In genomic region chr17:75550771-75551413, GRCm38 (mm10) we compare ENCODE assay signal across 8 mouse cellular contexts. TPM values are rescaled to one million over a fixed set of nuclear protein-coding genes. Genes with fewer than 3 reads are reported as not detected.
DNase-seq lines count a peak whose midpoint lies in the region; ATAC-seq and TF ChIP-seq lines count a peak whose summit lies in the region.

No protein-coding gene starts in this region.

- peaks cover 2% of the 10 kb centered on the region for H3K4me1 ChIP-seq in bone marrow, adult 2 months (ENCODE audit: control insufficient read depth, insufficient read depth, low read length)
- H3K4me1 ChIP-seq in hindbrain, embryonic 12.5 days: peaks cover 14% of the 10 kb centered on the region; the same call in 1 of the 2 replicates
- peaks cover 5% of the 10 kb centered on the region; the same call in 1 of the 2 replicates for H3K4me1 ChIP-seq in liver, embryonic 11.5 days (replicated peaks; ENCODE audit: control insufficient read depth, insufficient read depth, low read length)

- peak; percentile 45 for DNase-seq in kidney, adult 11 months
- DNase-seq in kidney, adult 18-20 months: no peak
- peak; percentile 46 for DNase-seq in liver, embryonic 11.5 days (ENCODE audit: low spot score)
- peak; percentile 14 for DNase-seq in skeletal muscle tissue, adult 2 months (ENCODE audit: low read depth, low spot score)
- DNase-seq in layer of hippocampus, postnatal 36 days: no peak
- DNase-seq in urinary bladder, postnatal 4 days (ENCODE audit: low spot score in 2 of 2): no peak

- H3K27me3 ChIP-seq in hindbrain, embryonic 12.5 days: no peaks in the 10 kb centered on the region
- H3K27me3 ChIP-seq in liver, embryonic 11.5 days (replicated peaks; ENCODE audit: control insufficient read depth, insufficient read depth, low read length): no peaks in the 10 kb centered on the region

- H3K9ac ChIP-seq in hindbrain, embryonic 12.5 days: peak overlapping the region; percentile 84
- H3K9ac ChIP-seq in liver, embryonic 11.5 days (ENCODE audit: low read depth, low read length): peak overlapping the region; percentile 88

- TF ChIP-seq POLR2A in bone marrow, adult 2 months (IDR thresholded peaks at IDR 0.05; ENCODE audit: borderline replicate concordance, control insufficient read depth, low read depth, low read length): 0 out of 2 replicates have a peak, but pooled peaks have one; percentile 18

- ATAC-seq in hindbrain, embryonic 12.5 days (ENCODE audit: low FRiP score): peak; percentile 0; the same call in 1 of the 2 replicates
- peak; percentile 8 for ATAC-seq in liver, embryonic 11.5 days (replicated peaks; ENCODE audit: low FRiP score)

- TF ChIP-seq CTCF in bone marrow, adult 2 months (IDR thresholded peaks at IDR 0.05; ENCODE audit: control insufficient read depth, insufficient read depth, low read length): no peak

- peak overlapping the region; percentile 98 for H3K4me3 ChIP-seq in bone marrow, adult 2 months (replicated peaks; ENCODE audit: control insufficient read depth, low read depth, low read length)
- peak overlapping the region; percentile 80 for H3K4me3 ChIP-seq in hindbrain, embryonic 12.5 days
- peak overlapping the region; percentile 91 for H3K4me3 ChIP-seq in liver, embryonic 11.5 days (ENCODE audit: low read depth, low read length)

- H3K27ac ChIP-seq in bone marrow, adult 2 months (ENCODE audit: control insufficient read depth, insufficient read depth, low read depth, low read length, poor library complexity): no peak overlapping the region
- H3K27ac ChIP-seq in hindbrain, embryonic 12.5 days: no peak overlapping the region
- peak overlapping the region; percentile 71 for H3K27ac ChIP-seq in liver, embryonic 11.5 days (ENCODE audit: low read depth, low read length)

- peaks cover 11% of the 10 kb centered on the region for H3K36me3 ChIP-seq in hindbrain, embryonic 12.5 days
- peaks cover 9% of the 10 kb centered on the region; the same call in 1 of the 2 replicates for H3K36me3 ChIP-seq in liver, embryonic 11.5 days (ENCODE audit: control insufficient read depth, insufficient read depth, low read length)

- peak overlapping the region; percentile 74 for H3K4me2 ChIP-seq in hindbrain, embryonic 12.5 days (replicated peaks)
- peak overlapping the region; percentile 81 for H3K4me2 ChIP-seq in liver, embryonic 11.5 days

- H3K9me3 ChIP-seq in hindbrain, embryonic 12.5 days (replicated peaks): no peaks in the 10 kb centered on the region
- H3K9me3 ChIP-seq in liver, embryonic 11.5 days (ENCODE audit: control insufficient read depth, low read length): no peaks in the 10 kb centered on the region

- 32% methylated on average over 11 of the region's 11 CpGs for WGBS in bone marrow, adult 2 months
- WGBS in hindbrain, embryonic 12.5 days: 38% methylated on average over 11 of the region's 11 CpGs
- 37% methylated on average over 11 of the region's 11 CpGs for WGBS in liver, embryonic 11.5 days

RNA-seq across cellular contexts. Expression of gene Fam98a, which starts 0.9 kb away (rescaled TPM):
- polyA plus RNA-seq in bone marrow, adult 2 months (2011; ENCODE audit: insufficient read depth, insufficient read length, low replicate concordance, missing spikeins): 11.7 and 21.6 TPM in 2 replicates
- polyA plus RNA-seq in hindbrain, embryonic 12.5 days (2016; fragmentation: Nextera tagmentation; extraction: Ambion mirVana): 31.3 and 36.4 TPM in 2 replicates
- 9.5 and 10.4 TPM in 2 replicates for polyA plus RNA-seq in liver, embryonic 11.5 days (2014; fragmentation: Nextera tagmentation; extraction: Ambion mirVana)
- 10 to 100 TPM; 41.7 to 47.2 TPM for total RNA-seq in layer of hippocampus, postnatal 36 days (2021)

Comparison
In these comparisons a context has a peak if more than half of its experiments do, and no peak if none do; other contexts are left out.
1. DNase-seq: peak in kidney, adult 11 months (single experiment), liver, embryonic 11.5 days (single experiment) and skeletal muscle tissue, adult 2 months (single experiment); none in kidney, adult 18-20 months (single experiment), layer of hippocampus, postnatal 36 days (0 of 2) and urinary bladder, postnatal 4 days (0 of 2).
2. Peak in every context shown above with its lines, with median percentiles within 50 percentile points of each other: H3K4me3 ChIP-seq.